Mouse (Mus musculus): ENCODE data around the gene Efhc1.

DNA sequence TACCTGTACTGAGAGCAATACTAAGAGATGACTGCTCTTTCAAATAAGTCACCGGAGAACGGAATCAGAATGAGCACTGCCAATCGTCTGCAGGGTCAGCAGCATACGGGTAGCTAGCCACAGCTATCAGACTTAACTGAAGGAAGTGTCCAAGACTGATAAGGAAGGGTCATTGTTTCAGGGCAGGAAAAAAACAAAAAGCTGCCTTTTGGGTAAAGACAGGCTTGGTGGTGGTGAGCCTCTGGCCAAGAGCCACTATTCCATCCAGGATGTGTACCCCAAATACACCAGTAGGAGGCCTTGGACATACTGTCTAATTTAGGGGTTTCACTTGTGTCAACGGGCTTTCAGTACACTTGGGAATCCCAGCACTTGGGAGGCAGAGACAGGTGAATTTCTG, 42.9 kb downstream of the Efhc1 start:
- TF ChIP-seq POLR2A (IDR thresholded peaks at IDR 0.05; ENCODE audit: control insufficient read depth in 1 of 2, insufficient read depth in 1 of 2, low read depth in 1 of 2, low read length in 2 of 2, poor library complexity in 1 of 2) (no peak), CTCF (IDR thresholded peaks at IDR 0.05 in 2 of 3, conservative IDR thresholded peaks at IDR 0.05 in 1 of 3; ENCODE audit: control insufficient read depth in 1 of 3, insufficient read depth in 1 of 3, low read depth in 2 of 3, low read length in 3 of 3, poor library complexity in 1 of 3, severe bottlenecking in 1 of 3) (no peak; a peak in 1 of 6 replicates), ZNF384 (IDR thresholded peaks at IDR 0.05; ENCODE audit: low read depth, low read length) (no peak), EP300 (IDR thresholded peaks at IDR 0.05; ENCODE audit: low read depth in 1 of 2, low read length in 2 of 2) (no peak), KAT2A (conservative IDR thresholded peaks at IDR 0.05; ENCODE audit: low read depth, low read length) (no peak), POLR2AphosphoS2 (IDR thresholded peaks at IDR 0.05; ENCODE audit: low read length) (no peak), MAX (IDR thresholded peaks at IDR 0.05; ENCODE audit: low read length) (no peak), GATA1 (IDR thresholded peaks at IDR 0.05; ENCODE audit: low read depth, low read length) (no peak), CHD2 (IDR thresholded peaks at IDR 0.05; ENCODE audit: low read length) (no peak), HCFC1 (IDR thresholded peaks at IDR 0.05; ENCODE audit: low read depth, low read length) (no peak), SMC3 (IDR thresholded peaks at IDR 0.05; ENCODE audit: low read depth, low read length) (no peak), MAZ (IDR thresholded peaks at IDR 0.05; ENCODE audit: low read depth, low read length) (no peak)
